Mouse (Mus musculus) A20 (cell line): ENCODE measurements around the gene Hlcs.

Experiments used
- DNase-seq: peaks from one replicate; pipeline ENCODE4 v3.0.0-alpha.2; 2011; ENCODE audit warnings: low read depth, low spot score

Hlcs gene

DNA sequence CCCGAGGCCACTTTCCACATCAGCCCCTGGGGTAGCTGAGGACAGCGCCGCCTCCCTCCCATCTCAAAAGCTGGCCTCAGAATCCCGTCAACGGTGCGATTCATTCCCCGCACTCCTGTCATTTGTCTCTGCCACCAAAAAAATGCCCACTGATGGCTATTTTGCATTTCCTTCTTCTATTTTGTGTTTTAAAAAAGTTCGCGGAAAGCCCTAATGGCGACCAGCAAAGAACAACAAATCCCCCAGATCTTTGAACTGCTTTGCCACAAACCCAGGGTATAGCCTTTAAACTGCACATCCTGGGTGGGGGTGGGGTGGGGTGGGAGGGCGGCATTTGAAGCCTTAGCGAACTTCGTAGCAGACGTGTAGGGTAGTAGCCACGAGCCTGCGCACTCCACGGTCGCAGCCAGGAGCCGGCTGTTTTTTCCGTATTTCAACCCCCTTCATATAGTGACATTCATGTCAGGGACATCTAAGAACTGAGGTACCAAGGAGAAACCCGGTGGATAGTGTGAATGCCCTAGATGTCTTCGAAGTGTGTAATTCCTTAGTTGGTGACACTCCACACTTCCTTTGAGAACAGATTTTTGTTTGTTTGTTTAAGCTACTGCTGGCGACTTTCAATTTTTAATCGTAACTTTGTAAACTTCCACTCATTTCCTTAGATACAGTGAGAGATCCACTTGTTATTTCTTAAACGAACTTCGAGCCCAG lies 218.1 kb downstream of the Hlcs start:
- no peak for DNase-seq

DNA sequence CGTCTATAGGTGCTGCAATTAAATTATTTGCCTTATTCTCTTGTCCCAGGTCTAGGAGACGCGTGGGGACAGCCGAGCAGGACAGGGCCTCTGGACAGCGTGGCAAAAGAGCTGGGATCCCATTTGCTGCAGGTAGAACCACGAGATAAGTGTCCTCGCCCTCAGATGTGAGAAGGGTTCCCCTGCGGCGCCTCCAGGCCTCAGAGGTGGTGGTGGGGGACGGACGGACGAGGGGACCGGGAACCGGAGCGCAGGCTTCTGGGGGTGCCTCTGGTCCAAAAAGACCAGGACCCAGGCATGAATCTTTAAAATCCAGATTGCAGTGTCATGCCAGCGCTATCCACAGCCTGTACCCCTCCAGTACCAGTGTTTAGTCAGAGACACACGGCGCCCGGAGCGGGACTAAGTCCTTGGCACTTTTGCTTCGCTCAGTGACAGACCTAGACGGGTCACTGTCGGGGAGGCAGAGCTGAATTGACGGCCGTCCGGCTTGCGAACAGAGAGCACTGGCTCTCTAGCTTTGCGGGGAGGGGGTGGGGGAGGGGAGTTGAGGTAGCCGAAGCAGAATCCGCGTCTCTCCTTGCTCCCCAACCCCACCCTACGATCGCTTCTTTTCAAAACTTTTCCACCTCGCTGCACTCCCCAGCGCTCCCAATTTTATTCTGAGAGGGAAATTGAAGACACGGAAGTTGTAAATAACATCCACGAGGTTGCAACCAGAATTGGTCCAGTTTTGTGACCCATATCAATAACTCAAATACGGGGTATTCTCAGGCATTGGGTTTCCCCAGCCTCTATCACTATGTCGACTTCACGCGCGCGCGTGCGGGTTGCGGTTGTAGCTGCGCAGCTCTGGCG lies 218.9 kb downstream of the Hlcs start:
- no peak for DNase-seq

DNA sequence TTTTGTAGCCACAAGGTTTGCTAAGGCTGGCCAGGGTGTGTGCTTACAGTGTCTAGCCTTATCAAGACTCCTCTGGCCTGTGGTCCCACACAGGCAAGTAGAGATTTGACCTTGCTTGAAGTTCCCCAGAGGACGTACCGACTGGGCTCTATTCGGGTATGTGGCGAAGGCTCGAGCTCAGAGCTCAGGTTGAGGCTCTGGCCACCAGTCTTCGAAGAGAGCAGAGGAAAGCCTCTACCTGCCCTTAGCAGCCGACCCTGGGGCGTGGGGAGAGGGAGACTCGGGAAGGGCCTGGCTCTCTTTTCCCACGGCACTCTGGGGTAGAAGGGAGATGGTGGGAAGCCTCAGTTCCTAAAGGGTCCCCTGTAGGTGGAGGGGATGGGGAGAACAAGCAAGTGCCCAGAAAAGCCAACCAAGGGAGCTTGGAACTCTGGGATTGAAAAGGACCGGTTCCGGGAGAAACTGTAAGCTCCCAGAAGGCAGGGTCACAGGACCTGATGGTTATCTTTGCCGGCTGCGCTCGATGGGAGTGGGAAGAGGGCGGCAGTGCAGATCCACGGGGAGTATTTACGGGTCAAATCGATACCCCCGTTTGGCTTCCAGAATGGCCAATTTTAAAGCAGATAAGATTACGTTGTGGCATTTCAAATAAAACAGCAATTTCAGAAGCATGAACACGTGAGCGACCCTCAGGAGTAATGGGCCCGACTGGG lies 220.1 kb downstream of the Hlcs start:
- no peak for DNase-seq

DNA sequence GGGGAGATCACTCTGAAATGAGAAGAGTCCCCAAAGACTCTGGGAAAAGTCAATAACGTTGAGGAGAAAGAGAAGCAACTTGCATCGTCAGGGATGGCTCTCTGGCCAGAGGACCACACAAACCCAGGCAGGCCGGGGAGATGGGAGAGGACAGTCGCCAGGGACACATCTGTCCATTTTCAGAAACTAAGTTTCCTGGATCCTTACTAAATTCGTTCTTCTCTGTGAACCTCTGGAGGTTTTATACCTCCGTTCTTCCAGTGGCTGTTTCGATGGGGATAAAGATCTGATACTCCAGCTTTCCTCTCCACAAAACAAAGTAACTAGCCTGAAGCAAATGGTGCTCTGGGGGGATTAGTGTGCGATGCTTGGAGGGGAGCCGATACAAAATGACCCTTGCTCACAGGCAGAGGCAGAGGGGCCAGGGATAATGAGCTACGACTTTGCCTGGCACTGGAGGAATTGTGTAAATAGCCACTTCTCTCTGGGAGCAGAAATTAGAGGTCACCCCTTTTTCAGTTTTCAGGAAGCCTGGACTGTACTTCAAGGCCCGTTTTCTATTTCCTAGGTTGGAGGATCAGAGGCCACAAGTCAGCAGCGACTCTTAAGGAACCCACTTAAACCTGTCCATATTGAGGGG lies 220.7 kb downstream of the Hlcs start:
- DNase-seq, result no peak

DNA sequence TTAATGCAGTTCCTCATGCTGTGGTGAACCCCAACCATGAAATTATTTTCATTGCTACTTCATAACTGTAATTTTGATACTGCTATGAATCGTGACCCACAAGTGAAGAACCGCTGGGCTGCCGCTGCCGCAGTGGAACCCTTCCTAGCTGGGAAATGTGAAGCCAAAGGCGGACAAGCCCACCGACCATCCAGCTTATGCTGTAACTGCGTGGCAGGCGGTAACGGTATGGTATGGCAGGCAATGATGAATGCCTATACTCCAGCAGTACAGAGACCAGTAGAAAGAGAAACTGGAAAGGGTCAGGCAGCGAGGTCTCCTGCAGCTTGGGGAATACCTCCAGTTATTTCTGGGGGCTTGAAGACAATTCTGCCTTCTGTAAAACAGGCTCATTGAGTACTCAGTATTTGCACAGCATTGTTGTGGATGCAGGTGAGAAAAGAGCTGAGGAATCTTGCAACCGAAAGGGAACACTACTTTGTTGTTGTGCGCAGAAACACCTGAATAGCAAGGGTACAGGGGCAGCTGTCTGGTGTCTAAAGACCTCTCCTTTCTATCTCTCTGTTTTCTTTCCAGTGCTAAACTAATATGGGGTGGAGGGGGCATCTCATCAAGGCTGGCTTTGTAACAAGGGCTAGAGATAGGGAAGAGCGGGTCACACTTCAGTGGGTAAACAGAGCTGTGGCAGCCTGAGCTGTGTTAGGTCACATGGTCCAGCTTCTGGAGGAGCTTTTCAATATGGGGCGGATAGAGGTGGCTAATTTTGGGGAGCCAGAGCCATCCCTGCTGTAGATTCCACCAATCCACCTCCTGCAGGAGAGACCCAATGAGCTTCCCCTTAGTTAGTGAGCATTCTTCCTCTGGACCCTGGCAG lies 224.3 kb downstream of the Hlcs start:
- no peak for DNase-seq

DNA sequence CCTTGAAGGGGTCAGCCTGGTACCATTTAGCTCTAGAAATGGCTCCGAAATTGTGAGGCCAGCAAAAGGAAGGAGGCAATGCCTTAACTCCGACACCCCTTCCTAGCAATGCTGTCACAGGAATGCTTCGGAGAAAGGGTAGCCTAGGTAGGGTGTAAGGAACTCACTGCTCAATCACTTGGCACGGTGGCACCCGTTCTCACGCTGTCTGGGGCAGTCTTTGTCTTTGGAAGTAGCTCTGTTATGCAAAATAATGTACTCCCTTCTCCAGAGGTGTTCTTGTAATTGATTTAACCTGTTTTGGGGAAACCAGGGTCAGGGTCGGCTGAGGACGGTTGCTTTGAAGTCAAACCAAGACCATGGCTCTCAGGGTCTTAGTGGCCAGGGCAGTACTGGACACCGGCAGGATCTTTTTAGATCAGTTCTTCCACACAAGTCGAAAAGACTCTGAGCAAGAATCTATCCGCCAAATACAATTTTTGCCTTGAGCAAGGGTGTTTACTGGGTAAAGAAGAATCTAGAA lies 225.1 kb downstream of the Hlcs start:
- DNase-seq, result no peak

DNA sequence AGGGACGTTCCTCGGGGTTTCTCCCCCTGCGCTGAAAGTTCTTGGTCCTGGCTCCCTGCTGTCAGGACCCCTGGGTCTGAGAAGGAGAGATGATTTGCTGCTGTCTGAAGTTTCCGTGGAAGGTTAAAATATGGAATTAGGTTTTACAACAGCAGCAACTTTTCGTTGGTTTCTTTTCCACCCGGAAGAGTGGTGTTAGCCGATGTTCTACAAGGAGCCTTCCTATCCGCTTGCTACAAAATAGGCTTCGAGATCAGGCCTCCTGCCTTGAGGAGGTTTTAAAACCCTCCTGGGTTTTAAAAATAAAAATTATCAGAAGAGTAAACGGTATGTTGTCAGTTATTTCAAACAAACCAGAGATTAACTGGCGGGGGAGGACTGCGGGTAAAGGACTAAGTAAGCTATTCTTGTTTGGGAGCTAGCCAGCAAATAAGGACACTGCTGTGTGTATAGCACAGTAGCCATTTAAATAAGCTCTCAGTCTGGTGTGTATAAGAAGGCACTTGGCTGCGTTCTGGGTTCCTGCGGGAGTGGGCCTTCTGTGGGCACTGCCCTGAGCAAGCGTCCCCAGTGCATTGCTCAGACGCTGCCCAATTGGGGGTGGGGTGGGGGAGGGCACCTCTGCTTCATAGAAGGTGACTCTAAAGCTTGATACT lies 225.7 kb downstream of the Hlcs start:
- no peak for DNase-seq

DNA sequence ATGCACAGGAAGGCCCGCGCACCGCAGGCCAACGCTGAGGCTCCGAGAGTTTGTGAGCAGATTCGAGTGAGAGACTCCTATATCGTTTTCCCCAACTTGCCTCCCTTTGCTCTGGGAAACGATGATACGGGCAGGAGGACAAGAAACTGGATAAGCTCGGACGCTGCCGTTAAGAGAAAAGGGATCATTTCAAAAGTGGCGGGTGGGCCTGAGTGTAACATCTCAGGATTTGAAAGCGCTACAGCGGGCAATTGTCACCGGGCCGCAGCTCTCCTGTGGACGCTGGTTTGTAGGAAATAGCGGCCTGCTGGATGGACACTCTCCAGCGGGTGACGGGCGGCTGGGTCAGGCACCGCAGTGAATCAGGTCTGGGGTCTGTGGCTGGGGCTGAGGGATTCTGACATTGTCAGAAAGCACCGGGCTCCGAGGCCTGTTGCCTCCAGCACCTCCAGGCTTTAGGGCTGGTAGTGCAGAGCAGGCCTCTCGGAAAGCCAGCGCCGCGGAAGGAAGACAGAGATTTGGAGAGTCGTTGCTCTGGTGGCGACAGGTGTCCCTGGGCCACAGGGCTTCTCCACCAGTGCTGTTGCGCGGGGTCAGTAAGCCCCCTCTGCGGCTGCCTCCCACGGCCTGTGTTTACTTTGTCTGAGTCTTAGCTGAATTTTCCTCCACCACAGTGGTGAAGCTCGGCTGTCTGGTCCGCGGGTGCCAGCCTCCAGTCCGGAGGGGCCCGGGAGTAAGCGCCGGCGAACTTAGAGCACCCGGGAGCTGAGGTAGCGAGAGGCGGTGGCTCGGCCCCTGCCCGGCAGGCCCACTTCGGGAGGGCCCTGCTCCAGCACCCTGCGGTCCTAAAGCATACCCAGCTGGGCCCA lies 226.4 kb downstream of the Hlcs start:
- no peak for DNase-seq

DNA sequence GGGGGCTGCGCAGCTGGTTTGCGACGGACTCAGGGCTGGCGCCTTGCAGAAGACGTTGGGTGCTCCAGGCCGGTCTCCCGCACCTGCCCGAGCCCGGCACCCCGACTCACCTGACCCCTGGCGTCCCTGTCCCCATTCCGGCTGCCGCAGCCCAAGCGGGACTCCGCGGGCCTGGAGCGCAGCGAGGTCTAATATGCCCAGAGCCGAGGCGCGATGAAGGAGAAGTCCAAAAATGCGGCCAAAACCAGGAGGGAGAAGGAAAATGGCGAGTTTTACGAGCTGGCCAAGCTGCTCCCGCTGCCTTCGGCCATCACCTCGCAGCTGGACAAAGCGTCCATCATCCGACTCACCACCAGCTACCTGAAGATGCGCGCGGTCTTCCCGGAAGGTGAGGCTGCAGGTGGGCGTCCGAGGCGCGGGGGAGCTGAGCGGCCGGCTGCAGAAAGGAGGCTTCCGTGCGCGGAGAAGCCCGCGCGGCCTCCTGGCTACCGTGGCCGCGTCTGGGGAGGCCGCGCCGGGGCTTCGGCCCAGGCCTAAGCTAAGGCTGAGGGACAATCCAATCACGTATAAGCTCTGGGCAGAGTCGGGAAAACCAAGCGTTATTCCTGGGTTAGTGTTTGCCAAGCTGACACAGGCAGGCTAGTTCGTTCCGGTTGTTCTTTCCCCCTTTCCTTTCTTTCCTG lies 227.6 kb downstream of the Hlcs start:
- DNase-seq, result no peak

DNA sequence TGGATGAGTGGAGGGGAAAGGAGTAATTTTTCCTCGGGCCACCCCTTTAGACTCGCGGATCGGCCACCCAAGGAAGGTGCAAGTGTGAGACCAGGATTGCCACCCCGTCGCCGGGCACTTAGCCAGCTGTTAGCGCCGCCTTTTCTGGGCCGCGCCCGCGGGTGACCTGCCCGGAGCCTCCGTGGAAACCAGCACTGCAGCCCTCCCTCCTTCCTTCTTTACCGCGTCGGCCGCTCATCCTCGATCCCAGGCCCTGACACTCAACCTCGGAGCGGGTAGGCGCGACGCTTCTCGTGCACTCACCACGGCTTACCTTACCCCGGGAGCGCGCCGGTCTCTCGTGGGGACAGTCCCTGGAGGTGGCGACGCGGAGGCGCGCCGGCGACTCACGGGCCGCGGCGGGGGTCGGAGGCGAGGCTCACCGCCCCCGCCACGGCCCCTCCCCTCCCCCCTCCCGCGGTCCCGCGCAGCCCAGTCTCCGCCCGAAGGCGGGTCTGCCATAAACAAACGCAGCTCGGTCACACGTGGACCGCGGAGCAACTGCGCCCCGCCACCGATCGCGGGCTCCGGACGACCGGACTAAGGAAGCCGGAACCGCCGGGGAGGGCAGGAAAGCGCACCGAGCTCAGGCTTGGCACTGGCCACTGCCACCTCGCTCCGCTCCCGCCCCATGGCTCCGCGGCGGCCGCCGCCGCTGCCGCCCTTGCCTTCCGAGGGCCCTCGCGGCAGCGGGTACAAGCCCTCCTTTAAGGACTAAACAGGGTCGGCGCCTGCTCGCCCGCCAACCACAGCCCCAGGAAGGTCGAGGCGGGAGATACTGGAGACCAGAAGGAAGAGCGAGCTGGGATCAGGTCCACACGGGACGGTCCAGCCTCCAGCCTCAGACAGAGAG lies 228.4 kb downstream of the Hlcs start, which contains the start of gene Sim2:
Gene Sim2, plus strand, starts transcription at position 221 of the 892 bp plus-strand sequence.
- no peak for DNase-seq

DNA sequence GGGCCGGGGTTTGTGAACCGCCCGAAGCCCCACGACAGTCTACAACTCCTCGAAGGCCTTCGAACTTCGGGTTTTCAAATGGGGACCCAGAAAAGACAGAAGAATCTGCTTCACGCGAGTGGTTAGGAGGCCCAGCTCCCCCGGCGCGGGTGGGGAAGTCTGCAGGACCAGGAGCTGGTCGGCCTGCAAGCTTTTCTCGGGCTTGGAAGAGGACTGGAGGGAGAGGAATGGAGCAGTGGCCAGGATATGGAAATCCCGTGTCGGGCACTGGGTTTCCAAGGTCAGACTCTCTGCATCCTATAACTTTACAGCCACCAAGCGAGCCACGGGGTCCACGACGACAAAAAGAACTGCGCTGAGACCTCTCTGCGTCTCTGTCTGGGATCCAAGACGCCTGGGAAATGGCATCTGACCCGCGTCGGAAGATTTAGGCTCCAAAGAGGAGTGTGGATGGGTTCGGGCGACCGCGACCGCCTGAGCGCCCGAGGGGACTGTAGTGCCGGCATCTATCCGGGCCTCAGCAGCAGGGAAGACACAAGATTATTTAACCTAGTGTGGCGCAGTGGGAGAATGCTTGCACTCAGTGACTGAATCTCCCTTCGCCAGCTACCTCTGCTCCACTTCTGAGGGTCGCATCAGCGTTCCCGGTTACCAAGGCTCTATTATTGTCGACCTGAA lies 229.4 kb downstream of the Hlcs start:
- DNase-seq, result no peak

DNA sequence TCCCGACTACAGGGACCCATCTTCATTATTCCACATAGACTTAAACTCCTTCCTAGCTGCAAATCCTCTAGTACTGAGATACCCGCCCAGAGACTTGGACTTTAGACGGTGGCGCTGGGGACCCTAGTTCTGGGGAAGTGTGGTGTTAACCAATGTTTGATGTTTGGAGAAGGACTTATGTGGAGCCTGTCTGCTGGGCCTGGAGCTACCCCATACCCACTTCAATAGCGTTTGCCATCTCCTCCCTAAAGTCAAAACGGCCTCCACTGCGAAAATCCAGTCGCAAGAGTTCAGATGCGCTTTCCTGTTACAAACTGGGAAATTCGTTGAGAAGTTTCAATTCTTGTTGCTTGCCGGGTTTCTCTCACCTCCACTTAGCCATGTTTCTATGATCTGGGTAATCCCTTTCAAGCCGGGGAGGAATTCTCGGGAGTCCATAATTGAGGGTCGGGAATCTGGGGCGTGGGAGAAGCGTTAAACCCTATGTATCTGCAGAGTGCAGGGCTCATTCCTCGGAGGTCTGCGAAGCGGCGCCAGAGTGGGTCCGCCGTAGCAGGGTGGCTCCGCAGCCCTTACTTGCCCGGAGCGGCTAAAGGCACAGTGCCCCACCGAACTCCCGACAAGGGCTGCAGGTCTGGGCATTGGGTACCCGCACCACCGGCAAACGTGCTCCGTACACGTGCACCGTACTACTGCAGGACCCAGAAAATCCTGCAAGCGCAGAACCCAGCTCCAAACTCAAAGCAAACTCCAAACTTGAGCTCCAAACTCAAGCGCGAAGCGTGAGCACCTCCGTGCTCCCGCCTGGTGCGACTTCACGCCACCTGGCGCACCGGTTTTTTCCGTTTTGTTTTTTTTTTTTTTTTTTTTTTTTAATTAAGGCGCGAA lies 230.2 kb downstream of the Hlcs start:
- no peak for DNase-seq

DNA sequence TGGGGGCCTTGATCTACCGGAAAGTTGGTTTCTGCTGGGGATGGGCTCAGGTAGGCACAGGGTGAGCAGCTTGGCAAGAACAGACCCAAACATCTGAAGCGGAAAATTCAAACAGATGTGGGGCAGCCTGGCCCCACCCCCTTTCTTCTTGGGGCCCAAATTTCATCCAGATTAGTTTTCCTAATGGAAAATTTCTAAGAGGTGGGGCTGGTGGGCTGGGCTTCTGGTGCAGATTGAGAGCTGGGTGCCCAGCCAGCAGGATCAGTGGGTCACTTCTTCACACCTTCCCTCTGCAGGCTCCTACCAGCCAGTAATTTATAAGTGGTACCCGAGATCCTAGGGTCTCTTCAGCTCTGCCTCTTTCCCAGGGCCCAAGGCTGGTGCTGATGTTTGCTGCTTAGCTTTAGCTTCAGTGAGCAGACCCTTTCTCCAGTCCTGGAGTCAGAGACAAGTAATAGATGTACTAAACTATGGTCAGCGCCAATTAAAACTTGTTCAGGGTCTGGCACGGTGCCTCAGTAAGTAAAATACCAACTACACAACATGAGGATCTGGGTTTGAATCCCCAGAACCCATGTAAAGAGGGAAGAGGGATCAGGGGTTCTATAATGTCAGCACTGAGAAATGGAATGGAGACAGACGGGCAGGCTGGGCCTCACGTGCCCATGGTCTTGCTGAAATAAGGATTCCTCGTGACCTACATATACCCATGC lies 231.2 kb downstream of the Hlcs start:
- DNase-seq, result no peak

DNA sequence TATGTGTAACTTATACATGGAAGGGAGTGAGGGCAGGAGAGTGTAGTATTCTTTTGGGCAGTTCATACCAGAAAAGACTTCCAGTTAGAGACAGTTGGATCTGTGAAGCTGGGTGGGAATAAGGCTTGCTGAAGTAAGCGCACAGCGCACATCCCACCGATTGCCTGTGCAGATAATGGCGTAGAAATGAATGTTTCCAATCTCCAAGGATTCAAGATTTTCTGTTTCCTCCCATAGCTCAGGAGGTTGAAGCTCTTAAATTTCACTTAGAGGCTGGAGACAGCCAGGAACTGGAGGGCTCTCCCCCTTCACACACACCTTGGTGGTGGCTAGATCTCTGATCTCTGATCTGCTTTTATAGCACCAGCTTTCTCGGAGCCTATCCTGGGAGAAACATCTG lies 231.8 kb downstream of the Hlcs start:
- no peak for DNase-seq

DNA sequence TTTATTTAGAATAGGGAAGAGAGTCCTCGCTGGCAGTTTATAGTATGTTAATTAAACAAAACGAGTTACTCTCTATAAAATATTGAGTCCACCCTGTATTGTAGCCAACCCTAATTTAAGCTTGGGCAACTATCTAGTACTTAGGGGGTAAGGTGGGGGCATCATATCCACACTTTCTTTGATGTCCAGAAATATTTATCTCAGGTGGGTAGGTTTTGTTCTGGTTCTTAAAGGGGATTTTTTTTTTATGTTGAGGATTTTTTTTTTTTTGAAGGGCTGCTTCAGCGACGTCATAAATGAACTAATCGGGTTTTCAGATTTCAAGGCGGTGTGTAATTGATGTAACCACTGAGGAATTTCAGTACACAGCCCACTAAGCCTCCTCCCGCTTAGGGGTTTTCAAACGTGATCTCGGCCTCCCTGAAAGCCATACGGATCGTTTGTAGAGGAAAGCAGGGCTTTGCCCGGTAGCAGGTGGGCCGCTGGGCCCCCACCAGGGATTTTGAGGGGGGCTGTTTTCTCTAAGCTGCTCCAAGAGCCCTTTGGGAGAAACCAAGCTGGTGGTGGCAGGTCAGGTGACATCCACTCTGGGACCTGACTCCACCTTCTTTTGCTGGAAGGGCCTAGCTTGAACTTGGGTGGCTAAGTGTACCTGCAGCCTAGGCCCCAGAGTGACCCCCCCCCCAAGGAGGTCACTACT lies 233.4 kb downstream of the Hlcs start:
- DNase-seq, result no peak
